Mouse (Mus musculus) heart, embryonic 11.5 days (tissue): ENCODE results near the gene Add3. TPM values are rescaled to one million over a fixed set of nuclear protein-coding genes. Genes with fewer than 3 reads are reported as not detected.
A peak's percentile ranks its signal among the peaks of the same experiment; 100 is the strongest.

Experiments
- ATAC-seq: fragments of 200-750 bp; cut with Nextera tagmentation; replicated peaks from 2 replicates; pipeline ENCODE4 v1.8.0; 2017; ENCODE audit warnings: moderate library complexity; ENCODE audit not compliant: insufficient number of reproducible peaks, low FRiP score, low TSS enrichment
- H3K27ac ChIP-seq: fragments of 300-500 bp; sonication (generic); 2 replicates; pipeline ENCODE4 v1.5.1; 2014; ENCODE audit warnings: mild to moderate bottlenecking, low read depth, low read length
- H3K27me3 ChIP-seq: fragments of 300-500 bp; sonication (generic); 2 replicates; pipeline ENCODE4 v1.6.1; 2014; ENCODE audit warnings: mild to moderate bottlenecking, low read length, mixed read lengths; ENCODE audit not compliant: control insufficient read depth, insufficient read depth
- H3K36me3 ChIP-seq: fragments of 300-500 bp; sonication (generic); 2 replicates; pipeline ENCODE4 v1.6.1; 2014; ENCODE audit warnings: mild to moderate bottlenecking, low read length, moderate library complexity, mixed read lengths; ENCODE audit not compliant: control insufficient read depth, insufficient read depth
- H3K4me1 ChIP-seq: fragments of 300-500 bp; sonication (generic); 2 replicates; pipeline ENCODE4 v1.6.1; 2014; ENCODE audit warnings: low read length; ENCODE audit not compliant: control insufficient read depth, insufficient read depth
- H3K4me2 ChIP-seq: fragments of 300-500 bp; sonication (generic); 2 replicates; pipeline ENCODE4 v1.6.1; 2014; ENCODE audit warnings: mild to moderate bottlenecking, moderate library complexity
- H3K4me3 ChIP-seq: fragments of 300-500 bp; sonication (generic); 2 replicates; pipeline ENCODE4 v1.5.1; 2014; ENCODE audit warnings: low read depth, low read length
- H3K9ac ChIP-seq: fragments of 300-500 bp; sonication (generic); 2 replicates; pipeline ENCODE4 v1.6.1; 2014; ENCODE audit warnings: mild to moderate bottlenecking, low read depth, low read length, moderate library complexity
- H3K9me3 ChIP-seq: fragments of 300-500 bp; sonication (generic); replicated peaks from 2 replicates; pipeline ENCODE4 v1.6.1; 2016; ENCODE audit warnings: low read length; ENCODE audit not compliant: control insufficient read depth
- WGBS: fragments of 180-500 bp; shearing (Covaris S2); extraction: QIAGEN DNeasy Blood & Tissue Kit; methylation state at CpG from one replicate; pipeline ENCODE4 v1.1.7; 2014; ENCODE audit not compliant: insufficient replicate concordance; 5-methylcytosine and 5-hydroxymethylcytosine counted together
- polyA plus RNA-seq: library from polyadenylated mRNA; unstranded; fragments of >200 nt; fragmentation: Nextera tagmentation; extraction: Ambion mirVana; gene quantifications from 2 replicates; pipeline ENCODE4 v1.2.1, GENCODE M21; 2014

Gene Add3
- polyA plus RNA-seq, 1 experiment from 2014 or later = 133 TPM

GRCm38 (mm10) chr19:53248023-53248494, 107.8 kb downstream of the Add3 start:
- no peaks in the 10 kb centered on the region; the same call in 1 of the 2 replicates for H3K4me1 ChIP-seq
- WGBS = 17% methylated on average over 11 of the region's 11 CpGs
- H3K27ac ChIP-seq = no peak overlapping the region
- no peak for ATAC-seq
- H3K27me3 ChIP-seq = no peaks in the 10 kb centered on the region
- H3K9me3 ChIP-seq = no peaks in the 10 kb centered on the region
- peak overlapping the region; percentile 34; the same call in 1 of the 2 replicates for H3K4me2 ChIP-seq
- no peak overlapping the region for H3K4me3 ChIP-seq
- H3K9ac ChIP-seq = no peak overlapping the region
- peaks cover 8% of the 10 kb centered on the region for H3K36me3 ChIP-seq

GRCm38 (mm10) chr19:53251015-53251414, 110.8 kb downstream of the Add3 start:
- Histone ChIP-seq H3K36me3 (no peaks in the 10 kb centered on the region; the same call in none of the 2 replicates), H3K4me3 (no peak overlapping the region), H3K9ac (no peak overlapping the region), H3K4me1 (no peaks in the 10 kb centered on the region; the same call in 1 of the 2 replicates), H3K9me3 (no peaks in the 10 kb centered on the region), H3K4me2 (no peak overlapping the region), H3K27ac (no peak overlapping the region), H3K27me3 (no peaks in the 10 kb centered on the region)
- WGBS = 84% methylated on average over 7 of the region's 7 CpGs
- ATAC-seq = no peak

- Histone ChIP-seq H3K4me2 (no peak overlapping the region), H3K9ac (no peak overlapping the region), H3K27me3 (no peaks in the 10 kb centered on the region), H3K4me1 (peaks cover 5% of the 10 kb centered on the region), H3K27ac (no peak overlapping the region), H3K9me3 (no peaks in the 10 kb centered on the region; the same call in 1 of the 2 replicates), H3K4me3 (no peak overlapping the region), H3K36me3 (no peaks in the 10 kb centered on the region; the same call in 1 of the 2 replicates)
- no peak for ATAC-seq
- WGBS = 94% methylated on average over 3 of the region's 3 CpGs
These were observed 111.4 kb downstream of the Add3 start for GRCm38 (mm10) chr19:53251656-53252055.

- H3K27me3 ChIP-seq = no peaks in the 10 kb centered on the region
- no peak for ATAC-seq
- H3K36me3 ChIP-seq = no peaks in the 10 kb centered on the region; the same call in 1 of the 2 replicates
- H3K9me3 ChIP-seq = no peaks in the 10 kb centered on the region; the same call in 1 of the 2 replicates
- no peak overlapping the region for H3K9ac ChIP-seq
- peaks cover 12% of the 10 kb centered on the region for H3K4me1 ChIP-seq
- no peak overlapping the region for H3K4me2 ChIP-seq
- WGBS = 79% methylated on average over 15 of the region's 15 CpGs
- H3K4me3 ChIP-seq = no peak overlapping the region
- no peak overlapping the region for H3K27ac ChIP-seq
These were observed 112.1 kb downstream of the Add3 start for GRCm38 (mm10) chr19:53252111-53253028.

GRCm38 (mm10) chr19:53256361-53256760, 116.1 kb downstream of the Add3 start:
- no peak overlapping the region; the same call in 1 of the 2 replicates for H3K4me2 ChIP-seq
- H3K4me1 ChIP-seq = peaks cover 27% of the 10 kb centered on the region
- no peaks in the 10 kb centered on the region for H3K27me3 ChIP-seq
- H3K4me3 ChIP-seq = no peak overlapping the region
- no peaks in the 10 kb centered on the region; the same call in 1 of the 2 replicates for H3K9me3 ChIP-seq
- no peaks in the 10 kb centered on the region; the same call in 1 of the 2 replicates for H3K36me3 ChIP-seq
- WGBS = 83% methylated on average over 8 of the region's 8 CpGs
- ATAC-seq = no peak
- H3K9ac ChIP-seq = no peak overlapping the region; the same call in 1 of the 2 replicates
- peak overlapping the region; percentile 87 for H3K27ac ChIP-seq

- Histone ChIP-seq H3K4me3 (no peak overlapping the region), H3K4me2 (peak overlapping the region; percentile 31), H3K9ac (peak overlapping the region; percentile 47; the same call in 1 of the 2 replicates), H3K27me3 (no peaks in the 10 kb centered on the region), H3K36me3 (no peaks in the 10 kb centered on the region; the same call in 1 of the 2 replicates), H3K4me1 (peaks cover 27% of the 10 kb centered on the region), H3K27ac (peak overlapping the region; percentile 87), H3K9me3 (no peaks in the 10 kb centered on the region; the same call in 1 of the 2 replicates)
- ATAC-seq = peak; percentile 87
- 45% methylated on average over 7 of the region's 7 CpGs for whole genome bisulfite sequencing
These were observed 116.8 kb downstream of the Add3 start for GRCm38 (mm10) chr19:53256991-53257594.

GRCm38 (mm10) chr19:53257631-53258560, 117.7 kb downstream of the Add3 start:
- H3K4me1 ChIP-seq = peaks cover 27% of the 10 kb centered on the region

More at GRCm38 (mm10) chr19:53257631-53258560, 117.7 kb downstream of the Add3 start:
- H3K27ac ChIP-seq = peak overlapping the region; percentile 87
- ATAC-seq = peak; percentile 48
- H3K9ac ChIP-seq = peak overlapping the region; percentile 47; the same call in 1 of the 2 replicates
- H3K36me3 ChIP-seq = no peaks in the 10 kb centered on the region
- H3K4me2 ChIP-seq = no peak overlapping the region
- H3K9me3 ChIP-seq = no peaks in the 10 kb centered on the region; the same call in 1 of the 2 replicates
- no peaks in the 10 kb centered on the region for H3K27me3 ChIP-seq
- H3K4me3 ChIP-seq = no peak overlapping the region
- WGBS = 79% methylated on average over 15 of the region's 15 CpGs
